17 mouse cellular contexts compared by ENCODE assay signal in the genomic region with DNA sequence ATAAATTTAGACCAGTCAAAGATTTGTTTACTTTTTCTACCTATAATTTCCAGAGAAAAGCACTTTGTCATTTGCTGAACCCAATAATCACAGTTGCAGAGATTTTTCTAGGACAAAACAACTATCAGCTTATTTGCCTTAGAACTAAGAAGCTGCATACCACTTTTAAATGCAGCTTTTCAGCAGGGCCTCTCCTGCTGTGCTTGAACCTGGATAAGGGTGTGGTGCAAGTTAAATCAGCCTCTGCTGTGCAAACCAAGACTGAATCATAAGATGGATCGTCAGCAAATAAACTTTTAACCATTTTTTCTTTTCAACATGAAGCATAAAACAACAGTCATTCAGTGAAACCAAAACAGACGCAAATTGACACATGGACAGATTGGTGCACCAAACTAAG.
"Had no signal": no experiment of that assay in that cellular context is flagged by ENCODE, and none has a peak within 500 bp of the region (broad histone marks: within the 10 kb centered on the region; RNA-seq: fewer than 3 reads in every experiment).

No protein-coding gene starts in this region.

- H3K4me1 ChIP-seq: liver, embryonic 15.5 days; lung, embryonic 15.5 days; megakaryocyte, embryonic 14.5 days; midbrain, embryonic 13.5 days; midbrain, embryonic 15.5 days; neural tube, embryonic 12.5 days had no signal

- H3K9me3 ChIP-seq: liver, embryonic 15.5 days; lung, embryonic 15.5 days; midbrain, embryonic 13.5 days; midbrain, embryonic 15.5 days; neural tube, embryonic 12.5 days had no signal

- H3K27ac ChIP-seq: liver, embryonic 15.5 days; lung, embryonic 15.5 days; macrophage; midbrain, embryonic 13.5 days; midbrain, embryonic 15.5 days; neural tube, embryonic 12.5 days had no signal

- H3K36me3 ChIP-seq: liver, embryonic 15.5 days; lung, embryonic 15.5 days; midbrain, embryonic 13.5 days; midbrain, embryonic 15.5 days; neural tube, embryonic 12.5 days had no signal

- H3K4me3 ChIP-seq: liver, embryonic 15.5 days; lung, embryonic 15.5 days; megakaryocyte, embryonic 14.5 days; midbrain, embryonic 13.5 days; midbrain, embryonic 15.5 days; neural tube, embryonic 12.5 days had no signal

- DNase-seq: liver, postnatal 0 days; lung, adult 2 months; lung, postnatal 14 days; lung, postnatal 36 days; right cerebral cortex, postnatal 25 days; right cerebral cortex, postnatal 4 days; spleen, adult 18-20 months; thymus, adult 18-20 months; thymus, postnatal 25 days; thymus, postnatal 4 days had no signal

- H3K9ac ChIP-seq: liver, embryonic 15.5 days; liver, postnatal 0 days; lung, embryonic 15.5 days; midbrain, embryonic 13.5 days; midbrain, embryonic 15.5 days; neural tube, embryonic 12.5 days had no signal

- H3K27me3 ChIP-seq: liver, embryonic 15.5 days; lung, embryonic 15.5 days; megakaryocyte, embryonic 14.5 days; midbrain, embryonic 13.5 days; midbrain, embryonic 15.5 days; neural tube, embryonic 12.5 days had no signal
